Mouse (Mus musculus) myocyte (in vitro differentiated cells): ENCODE measurements around the gene Fndc3b.

Experiments used
- MAX ChIP-seq: IDR thresholded peaks from one replicate; pipeline ENCODE4 v1.6.1; 2011; ENCODE audit warnings: low read depth, mild to moderate bottlenecking, control low read depth
- POLR2A ChIP-seq: IDR thresholded peaks from one replicate; pipeline ENCODE4 v1.6.1; 2011; ENCODE audit warnings: low read depth, mild to moderate bottlenecking, control low read depth, moderate library complexity; ENCODE audit not compliant: insufficient read length
- TCF12 ChIP-seq: IDR thresholded peaks from one replicate; pipeline ENCODE4 v1.6.1; 2011; ENCODE audit warnings: mild to moderate bottlenecking, control low read depth; ENCODE audit not compliant: poor library complexity, insufficient read depth, severe bottlenecking
- USF1 ChIP-seq: IDR thresholded peaks from one replicate; pipeline ENCODE4 v1.6.1; 2011; ENCODE audit warnings: low read depth, mild to moderate bottlenecking, control low read depth, moderate library complexity

DNA sequence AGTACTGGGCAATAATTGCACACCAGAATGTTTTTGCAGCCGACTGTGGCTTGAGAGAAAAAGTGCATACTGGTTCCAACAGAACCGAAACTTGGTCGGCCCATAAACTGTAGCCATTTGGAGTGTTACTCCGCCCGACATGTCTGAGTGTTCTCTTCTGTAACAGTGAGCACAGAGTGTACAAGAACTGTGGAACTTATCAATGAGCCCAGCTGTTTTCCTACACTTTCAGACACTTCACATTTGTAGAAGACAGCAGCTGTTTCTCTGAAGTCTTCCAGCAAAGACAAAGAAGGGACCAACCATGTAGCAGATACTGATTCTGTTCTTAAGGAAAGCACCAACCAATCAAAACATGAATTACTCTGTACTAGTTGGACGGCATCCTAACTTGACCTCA is 191.6 kb downstream of the Fndc3b start:
- TF ChIP-seq POLR2A (no peak), MAX (no peak), TCF12 (no peak), USF1 (no peak)
